Mouse (Mus musculus): ENCODE data around the gene Dusp5. TPM values are rescaled to one million over a fixed set of nuclear protein-coding genes. Genes with fewer than 3 reads are reported as not detected.

The Dusp5 gene
- polyA plus RNA-seq (2016; fragmentation: Nextera tagmentation; extraction: Ambion mirVana): 9.0 and 9.2 TPM in 2 replicates

DNA sequence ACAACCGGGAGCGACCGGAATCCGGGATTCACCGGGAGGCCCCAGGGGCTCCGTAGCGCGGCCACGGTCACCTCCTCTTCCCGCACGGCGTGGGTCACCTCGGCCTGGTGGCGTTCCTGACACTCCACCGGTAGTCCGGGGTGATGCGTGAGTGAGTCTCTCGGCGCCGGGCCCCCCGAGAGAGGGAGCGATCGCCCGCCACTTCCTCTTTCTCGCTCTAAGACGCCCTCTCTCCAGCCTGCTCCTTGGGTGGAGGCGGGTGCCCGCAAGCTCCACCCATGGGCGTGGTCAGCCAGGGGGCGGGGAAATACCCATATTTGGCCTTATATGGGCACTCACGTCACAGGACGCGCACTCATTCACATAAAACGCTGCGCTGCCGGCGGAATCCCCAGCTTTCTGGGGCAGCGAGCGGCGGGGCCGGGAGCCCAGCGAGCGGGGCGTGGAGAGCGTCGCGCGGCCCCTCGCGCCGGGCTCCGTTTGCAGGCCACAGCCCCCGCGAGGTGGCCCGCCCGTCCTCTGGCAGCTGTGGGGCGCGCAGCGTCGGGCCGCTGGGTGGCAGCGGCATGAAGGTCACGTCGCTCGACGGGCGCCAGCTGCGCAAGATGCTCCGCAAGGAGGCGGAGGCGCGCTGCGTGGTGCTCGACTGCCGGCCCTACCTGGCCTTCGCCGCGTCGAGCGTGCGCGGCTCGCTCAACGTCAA, at the start of gene Dusp5:
Gene Dusp5 (plus strand): TSS at position 358 of the 703 bp plus-strand sequence.
- under 1% methylated on average over 84 of the region's 84 CpGs for WGBS
- Histone ChIP-seq H3K27ac (peak within 1 kb of the TSS; percentile 88), H3K4me3 (peak within 1 kb of the TSS; percentile 68), H3K4me1 (peaks cover 59% of the 10 kb centered on the region), H3K36me3 (replicated peaks) (peaks cover 4% of the 10 kb centered on the region), H3K27me3 (ENCODE audit: poor library complexity, severe bottlenecking) (peaks cover 50% of the 10 kb centered on the region), H3K9me3 (peaks cover 3% of the 10 kb centered on the region; the same call in 1 of the 2 replicates)
- DNase-seq (ENCODE audit: extremely low spot score, low spot score): peak; percentile 96

DNA sequence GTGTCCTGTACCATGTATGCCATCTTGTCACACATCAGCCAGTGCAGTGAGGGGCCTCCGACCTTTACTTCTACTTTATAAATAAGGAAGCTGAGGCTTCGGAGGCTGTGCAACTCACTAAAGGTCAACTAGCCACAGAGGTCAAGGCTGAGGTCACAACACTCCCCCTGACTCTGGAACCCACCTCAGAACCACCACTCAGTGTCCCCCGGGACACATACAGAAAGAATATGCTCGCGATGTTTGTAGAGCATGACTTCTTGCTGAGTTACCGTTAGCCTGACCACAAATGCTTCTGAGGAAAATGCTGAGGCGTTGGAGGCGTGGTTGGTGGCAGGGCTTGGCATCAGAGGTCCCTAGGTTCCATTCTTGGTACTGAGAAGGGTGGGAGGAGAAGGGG, 49.3 kb upstream of the Dusp5 start:
- 90% methylated on average over 8 of the region's 8 CpGs for WGBS
- no peaks in the 10 kb centered on the region for H3K27me3 ChIP-seq (ENCODE audit: poor library complexity, severe bottlenecking)
- H3K27ac ChIP-seq: no peak overlapping the region
- H3K36me3 ChIP-seq (replicated peaks): no peaks in the 10 kb centered on the region
- 0 out of 2 replicates have a peak, but pooled peaks cover 3% of the 10 kb centered on the region for H3K4me1 ChIP-seq
- H3K9me3 ChIP-seq: no peaks in the 10 kb centered on the region
- H3K4me3 ChIP-seq: no peak overlapping the region
- DNase-seq (ENCODE audit: extremely low spot score, low spot score): no peak

DNA sequence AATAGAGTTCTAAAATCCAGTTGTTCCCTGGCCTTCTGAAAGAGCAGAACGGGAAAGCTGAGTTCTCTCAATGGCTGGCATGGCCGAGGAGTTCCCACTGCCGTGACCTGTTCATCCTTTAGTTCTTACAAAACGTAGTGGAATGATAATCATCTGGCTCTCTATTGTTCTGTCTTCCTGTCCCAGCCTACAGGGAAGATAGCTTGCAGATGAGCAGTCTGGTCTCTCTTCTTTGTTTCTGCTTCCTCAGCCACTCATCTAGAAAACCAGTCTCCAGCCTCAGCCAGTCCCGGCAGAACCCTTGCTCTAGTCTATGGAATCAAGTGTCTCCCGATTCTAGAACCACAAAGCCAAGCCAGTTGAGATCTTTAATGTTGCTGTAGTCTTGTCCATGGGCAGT, 46.8 kb upstream of the Dusp5 start:
- peaks cover 5% of the 10 kb centered on the region; the same call in 1 of the 2 replicates for H3K4me1 ChIP-seq
- no peak overlapping the region for H3K4me3 ChIP-seq
- no peaks in the 10 kb centered on the region for H3K9me3 ChIP-seq
- DNase-seq (ENCODE audit: extremely low spot score, low spot score): no peak
- H3K27ac ChIP-seq: no peak overlapping the region
- no peaks in the 10 kb centered on the region for H3K36me3 ChIP-seq (replicated peaks)
- 67% methylated on average over 6 of the region's 6 CpGs for WGBS
- H3K27me3 ChIP-seq (ENCODE audit: poor library complexity, severe bottlenecking): no peaks in the 10 kb centered on the region

DNA sequence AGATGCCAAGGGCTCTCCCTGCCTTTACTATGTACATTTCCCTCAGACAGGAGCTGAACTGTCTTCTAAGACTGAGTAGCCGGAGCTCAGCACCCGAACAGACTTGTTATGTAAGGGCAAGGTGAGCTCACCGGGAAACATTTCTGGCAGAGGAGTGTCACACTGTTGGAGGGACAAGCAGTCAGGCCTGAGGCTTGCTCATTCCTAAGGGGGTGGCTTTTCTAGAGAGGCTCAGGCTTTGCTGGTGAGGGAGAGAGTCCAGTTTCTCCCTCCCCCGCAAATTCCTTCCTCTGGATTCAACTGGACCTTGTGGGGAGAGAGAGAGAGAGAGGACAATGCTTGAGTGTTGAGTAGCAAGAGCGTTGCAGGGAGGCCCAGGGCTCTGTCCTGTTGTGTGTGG, 46.4 kb upstream of the Dusp5 start:
- peaks cover 5% of the 10 kb centered on the region; the same call in 1 of the 2 replicates for H3K4me1 ChIP-seq
- H3K9me3 ChIP-seq: no peaks in the 10 kb centered on the region
- WGBS: 82% methylated on average over 5 of the region's 5 CpGs
- no peak for DNase-seq (ENCODE audit: extremely low spot score, low spot score)
- no peaks in the 10 kb centered on the region for H3K36me3 ChIP-seq (replicated peaks)
- no peak overlapping the region for H3K4me3 ChIP-seq
- H3K27me3 ChIP-seq (ENCODE audit: poor library complexity, severe bottlenecking): no peaks in the 10 kb centered on the region
- no peak overlapping the region for H3K27ac ChIP-seq

DNA sequence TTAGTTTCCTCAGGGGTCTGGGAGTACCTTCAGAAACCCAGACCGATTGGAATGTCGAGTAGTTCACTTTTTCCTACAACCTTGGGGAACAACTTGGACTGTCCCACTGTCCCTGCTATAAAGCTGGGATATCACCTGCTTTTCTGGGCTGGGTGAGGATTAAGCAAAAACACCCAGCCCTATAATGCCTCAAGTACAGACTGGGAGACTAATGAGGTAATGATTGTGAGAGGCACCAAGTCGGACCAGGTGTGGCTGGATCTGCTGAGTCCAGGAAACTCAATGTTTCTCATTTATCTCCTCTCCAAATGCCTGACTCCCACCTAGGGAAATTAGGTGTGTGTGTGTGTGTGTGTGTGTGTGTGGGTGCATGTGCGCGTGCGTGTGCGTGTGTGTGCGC, 44.9 kb upstream of the Dusp5 start:
- no peak overlapping the region for H3K4me3 ChIP-seq
- no peaks in the 10 kb centered on the region for H3K9me3 ChIP-seq
- no peaks in the 10 kb centered on the region for H3K36me3 ChIP-seq (replicated peaks)
- peaks cover 5% of the 10 kb centered on the region; the same call in 1 of the 2 replicates for H3K4me1 ChIP-seq
- no peak for DNase-seq (ENCODE audit: extremely low spot score, low spot score)
- H3K27me3 ChIP-seq (ENCODE audit: poor library complexity, severe bottlenecking): no peaks in the 10 kb centered on the region
- H3K27ac ChIP-seq: no peak overlapping the region
- WGBS: 93% methylated on average over 8 of the region's 8 CpGs

DNA sequence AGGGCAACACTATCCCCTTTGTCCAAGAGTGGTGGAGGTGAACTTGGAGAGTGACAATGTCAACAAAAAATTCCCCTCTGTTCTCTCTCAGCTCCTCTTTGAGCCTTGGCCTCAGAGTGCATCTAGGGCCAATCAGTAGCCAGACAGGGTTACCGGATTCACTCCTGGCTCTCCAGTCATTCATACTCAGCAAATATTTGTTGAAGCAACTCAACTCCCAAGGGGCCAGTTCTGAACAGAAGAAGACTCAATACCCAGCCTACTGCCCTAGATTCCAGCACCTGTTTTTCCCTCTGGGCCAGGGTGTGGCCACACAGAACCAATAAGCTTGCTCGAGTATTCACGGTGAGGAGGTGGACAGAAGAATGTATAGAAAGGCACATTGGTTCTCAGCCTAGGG, 44.0 kb upstream of the Dusp5 start:
- H3K9me3 ChIP-seq: no peaks in the 10 kb centered on the region
- no peak overlapping the region for H3K27ac ChIP-seq
- H3K27me3 ChIP-seq (ENCODE audit: poor library complexity, severe bottlenecking): no peaks in the 10 kb centered on the region
- 86% methylated on average over 3 of the region's 3 CpGs for WGBS
- H3K4me3 ChIP-seq: no peak overlapping the region
- peaks cover 5% of the 10 kb centered on the region; the same call in 1 of the 2 replicates for H3K4me1 ChIP-seq
- no peak for DNase-seq (ENCODE audit: extremely low spot score, low spot score)
- H3K36me3 ChIP-seq (replicated peaks): no peaks in the 10 kb centered on the region

DNA sequence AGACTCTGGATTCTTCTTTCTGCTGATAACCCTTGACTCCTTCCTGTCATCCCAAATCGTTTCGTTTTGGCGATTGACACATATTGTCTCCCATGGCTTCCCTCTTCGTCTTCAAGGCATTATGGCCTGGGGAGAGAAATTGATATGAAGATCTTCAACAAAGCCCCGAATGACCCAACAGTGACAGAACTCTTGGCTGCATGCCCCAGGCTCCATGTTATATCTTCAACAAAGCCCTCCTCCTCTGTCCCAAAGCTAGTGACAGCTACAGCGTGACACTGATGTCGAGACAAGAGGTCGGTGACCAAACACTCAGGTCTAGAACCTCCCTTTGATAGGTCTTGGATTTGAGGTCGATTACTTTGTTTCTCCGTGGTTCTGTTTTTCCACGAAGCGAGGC, 39.7 kb upstream of the Dusp5 start:
- Histone ChIP-seq H3K36me3 (replicated peaks) (no peaks in the 10 kb centered on the region), H3K9me3 (no peaks in the 10 kb centered on the region), H3K4me3 (no peak overlapping the region), H3K27ac (no peak overlapping the region), H3K4me1 (peaks cover 5% of the 10 kb centered on the region; the same call in 1 of the 2 replicates), H3K27me3 (ENCODE audit: poor library complexity, severe bottlenecking) (no peaks in the 10 kb centered on the region)
- no peak for DNase-seq (ENCODE audit: extremely low spot score, low spot score)
- 90% methylated on average over 12 of the region's 12 CpGs for WGBS

DNA sequence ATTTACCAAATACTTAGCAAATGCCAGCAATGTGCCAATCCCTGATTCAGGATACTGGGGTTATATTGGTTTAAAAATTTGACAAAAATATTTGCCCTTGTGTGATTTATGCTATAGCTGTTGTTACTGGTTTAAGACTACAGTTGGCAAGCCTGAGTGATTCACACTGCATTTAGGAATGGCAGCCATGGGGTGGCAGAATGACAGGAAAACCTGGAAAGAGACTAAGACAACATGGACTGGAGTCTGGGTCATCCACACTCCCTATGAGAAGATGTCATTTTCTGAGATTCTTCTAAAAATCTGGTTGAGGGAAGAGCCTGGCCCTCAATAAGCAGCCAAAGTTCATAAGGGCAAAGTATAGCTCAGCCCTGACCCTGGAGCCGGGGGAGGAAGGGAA, 39.0 kb upstream of the Dusp5 start:
- no peak for DNase-seq (ENCODE audit: extremely low spot score, low spot score)
- WGBS: 79% methylated on average over 1 of the region's 1 CpGs
- Histone ChIP-seq H3K27me3 (ENCODE audit: poor library complexity, severe bottlenecking) (no peaks in the 10 kb centered on the region), H3K27ac (no peak overlapping the region), H3K4me1 (peaks cover 5% of the 10 kb centered on the region; the same call in 1 of the 2 replicates), H3K36me3 (replicated peaks) (no peaks in the 10 kb centered on the region), H3K4me3 (no peak overlapping the region), H3K9me3 (no peaks in the 10 kb centered on the region)

DNA sequence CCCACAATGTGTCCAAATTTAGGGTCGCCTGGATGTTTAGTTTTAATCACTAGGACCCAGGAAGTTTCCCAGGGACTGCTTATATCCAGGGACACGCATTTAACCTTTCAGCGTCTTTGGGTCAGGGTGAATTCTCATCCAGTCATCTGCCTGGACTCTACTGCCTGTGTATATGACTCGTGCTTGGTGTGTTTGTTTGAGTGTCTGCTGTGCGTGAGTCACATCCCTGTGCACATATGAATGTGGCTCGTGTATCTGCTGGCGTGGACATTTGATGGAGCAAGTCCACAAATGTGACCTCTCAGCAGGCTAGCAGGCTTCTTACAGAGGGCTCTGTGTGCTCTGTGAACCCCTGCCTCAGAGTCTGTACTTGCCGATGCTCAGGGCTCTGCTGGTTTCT, 38.0 kb upstream of the Dusp5 start:
- H3K27ac ChIP-seq: 0 out of 2 replicates have a peak overlapping the region, but pooled peaks have one; percentile 27
- H3K4me3 ChIP-seq: no peak overlapping the region
- H3K9me3 ChIP-seq: no peaks in the 10 kb centered on the region
- 84% methylated on average over 8 of the region's 8 CpGs for WGBS
- no peaks in the 10 kb centered on the region for H3K36me3 ChIP-seq (replicated peaks)
- peaks cover 5% of the 10 kb centered on the region; the same call in 1 of the 2 replicates for H3K4me1 ChIP-seq
- DNase-seq (ENCODE audit: extremely low spot score, low spot score): no peak
- H3K27me3 ChIP-seq (ENCODE audit: poor library complexity, severe bottlenecking): no peaks in the 10 kb centered on the region

DNA sequence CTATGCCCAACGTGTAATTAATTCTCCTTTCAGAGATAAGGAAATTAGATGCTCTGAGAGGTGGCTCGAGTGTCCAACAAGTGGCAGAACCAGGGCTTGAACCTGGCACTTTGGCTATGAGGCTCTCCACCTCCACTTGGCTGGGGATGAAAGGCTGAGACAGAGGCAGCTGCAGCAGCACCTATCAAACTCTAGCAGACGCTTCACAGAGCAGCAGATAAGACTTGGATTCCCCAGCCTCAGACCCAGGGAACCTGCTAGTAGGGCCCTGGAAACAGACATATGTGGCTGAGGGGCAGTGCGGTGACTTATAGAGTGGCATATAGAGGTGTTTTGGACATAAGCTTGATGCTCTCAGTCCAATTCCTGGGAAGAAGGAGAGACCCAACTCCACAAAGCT, 36.4 kb upstream of the Dusp5 start:
- H3K9me3 ChIP-seq: no peaks in the 10 kb centered on the region
- no peak overlapping the region for H3K27ac ChIP-seq
- no peak overlapping the region for H3K4me3 ChIP-seq
- no peaks in the 10 kb centered on the region for H3K27me3 ChIP-seq (ENCODE audit: poor library complexity, severe bottlenecking)
- H3K4me1 ChIP-seq: 0 out of 2 replicates have a peak, but pooled peaks cover 2% of the 10 kb centered on the region
- 82% methylated on average over 4 of the region's 4 CpGs for WGBS
- no peaks in the 10 kb centered on the region for H3K36me3 ChIP-seq (replicated peaks)
- no peak for DNase-seq (ENCODE audit: extremely low spot score, low spot score)

DNA sequence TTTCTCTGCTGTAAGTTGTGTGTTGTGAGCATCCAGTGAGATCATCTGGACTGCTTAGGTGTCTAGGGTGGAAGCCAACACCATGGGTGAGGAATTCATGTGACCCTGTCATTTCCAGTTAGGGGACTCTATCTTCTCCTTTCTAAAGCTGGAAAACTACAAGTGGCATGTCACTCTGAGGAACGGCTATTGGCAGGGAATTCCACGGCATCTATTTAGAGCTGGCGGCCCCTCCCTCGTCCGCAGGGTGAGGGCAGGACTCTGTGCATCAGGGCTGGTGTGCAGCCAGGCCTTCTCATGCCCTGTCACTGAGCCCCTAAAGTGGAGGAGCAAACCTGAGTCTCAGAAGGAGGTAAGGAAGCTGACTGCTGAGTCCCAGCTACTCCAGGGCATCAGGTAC, 35.0 kb upstream of the Dusp5 start:
- 84% methylated on average over 5 of the region's 5 CpGs for WGBS

DNA sequence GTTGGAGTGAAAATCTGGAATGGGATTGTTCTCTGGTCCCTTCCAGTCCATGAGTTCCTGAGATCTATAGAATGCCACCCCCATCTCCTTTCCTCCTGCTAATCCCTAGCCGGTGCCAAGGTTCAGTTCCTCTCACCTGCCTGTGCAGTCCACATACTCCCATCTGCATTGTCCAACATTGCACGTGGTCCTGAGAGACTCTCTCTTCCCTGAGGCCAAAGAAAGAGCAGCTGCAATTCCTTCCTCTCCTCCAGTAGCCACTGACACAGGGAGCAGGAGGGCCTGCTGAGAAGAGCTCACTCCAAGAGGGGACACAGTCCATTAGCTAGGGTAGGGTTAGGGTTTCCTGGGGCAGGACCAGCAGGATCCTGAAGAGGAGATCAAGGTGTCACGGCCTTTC, 31.0 kb upstream of the Dusp5 start:
- Histone ChIP-seq H3K27me3 (ENCODE audit: poor library complexity, severe bottlenecking) (no peaks in the 10 kb centered on the region), H3K4me3 (no peak overlapping the region), H3K36me3 (replicated peaks) (no peaks in the 10 kb centered on the region), H3K9me3 (no peaks in the 10 kb centered on the region), H3K27ac (no peak overlapping the region), H3K4me1 (peaks cover 9% of the 10 kb centered on the region)
- no peak for DNase-seq (ENCODE audit: extremely low spot score, low spot score)
- 62% methylated on average over 3 of the region's 3 CpGs for WGBS

More for the DNA sequence above, 35.0 kb upstream of the Dusp5 start:
- no peak for DNase-seq (ENCODE audit: extremely low spot score, low spot score)
- no peak overlapping the region for H3K27ac ChIP-seq
- no peaks in the 10 kb centered on the region for H3K36me3 ChIP-seq (replicated peaks)
- H3K27me3 ChIP-seq (ENCODE audit: poor library complexity, severe bottlenecking): no peaks in the 10 kb centered on the region
- H3K4me3 ChIP-seq: no peak overlapping the region
- H3K9me3 ChIP-seq: no peaks in the 10 kb centered on the region
- 0 out of 2 replicates have a peak, but pooled peaks cover 2% of the 10 kb centered on the region for H3K4me1 ChIP-seq

DNA sequence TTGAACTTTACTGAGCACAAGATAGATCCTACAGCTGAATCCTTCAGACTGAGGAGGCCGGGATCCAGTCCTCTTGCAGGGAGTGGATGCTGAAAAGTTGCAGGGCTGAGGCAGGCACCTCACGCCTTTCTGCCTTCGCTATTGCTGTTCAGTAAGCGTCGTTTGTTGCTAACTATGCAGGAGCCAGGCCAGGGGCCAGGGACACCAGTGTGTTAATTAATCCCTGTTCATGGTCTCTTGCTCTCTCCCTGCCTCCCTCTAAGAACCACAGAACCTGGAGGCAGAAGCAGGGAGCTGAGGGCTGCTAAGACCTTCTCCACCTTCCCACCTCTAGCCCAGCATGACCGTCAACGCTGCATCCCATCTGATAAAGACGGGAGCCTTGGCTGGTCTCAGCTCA, 29.9 kb upstream of the Dusp5 start:
- H3K4me1 ChIP-seq: peaks cover 11% of the 10 kb centered on the region
- H3K27ac ChIP-seq: no peak overlapping the region
- no peaks in the 10 kb centered on the region for H3K36me3 ChIP-seq (replicated peaks)
- no peaks in the 10 kb centered on the region for H3K9me3 ChIP-seq
- no peak overlapping the region for H3K4me3 ChIP-seq
- no peaks in the 10 kb centered on the region for H3K27me3 ChIP-seq (ENCODE audit: poor library complexity, severe bottlenecking)
- DNase-seq (ENCODE audit: extremely low spot score, low spot score): no peak
- WGBS: 92% methylated on average over 8 of the region's 8 CpGs
